Mouse (Mus musculus): ENCODE measurements around the gene Arxes1. TPM values are rescaled to one million over a fixed set of nuclear protein-coding genes. Genes with fewer than 3 reads are reported as not detected.

The Arxes1 gene
- polyA plus RNA-seq (2017; shearing (Covaris generic)) = not detected

DNA sequence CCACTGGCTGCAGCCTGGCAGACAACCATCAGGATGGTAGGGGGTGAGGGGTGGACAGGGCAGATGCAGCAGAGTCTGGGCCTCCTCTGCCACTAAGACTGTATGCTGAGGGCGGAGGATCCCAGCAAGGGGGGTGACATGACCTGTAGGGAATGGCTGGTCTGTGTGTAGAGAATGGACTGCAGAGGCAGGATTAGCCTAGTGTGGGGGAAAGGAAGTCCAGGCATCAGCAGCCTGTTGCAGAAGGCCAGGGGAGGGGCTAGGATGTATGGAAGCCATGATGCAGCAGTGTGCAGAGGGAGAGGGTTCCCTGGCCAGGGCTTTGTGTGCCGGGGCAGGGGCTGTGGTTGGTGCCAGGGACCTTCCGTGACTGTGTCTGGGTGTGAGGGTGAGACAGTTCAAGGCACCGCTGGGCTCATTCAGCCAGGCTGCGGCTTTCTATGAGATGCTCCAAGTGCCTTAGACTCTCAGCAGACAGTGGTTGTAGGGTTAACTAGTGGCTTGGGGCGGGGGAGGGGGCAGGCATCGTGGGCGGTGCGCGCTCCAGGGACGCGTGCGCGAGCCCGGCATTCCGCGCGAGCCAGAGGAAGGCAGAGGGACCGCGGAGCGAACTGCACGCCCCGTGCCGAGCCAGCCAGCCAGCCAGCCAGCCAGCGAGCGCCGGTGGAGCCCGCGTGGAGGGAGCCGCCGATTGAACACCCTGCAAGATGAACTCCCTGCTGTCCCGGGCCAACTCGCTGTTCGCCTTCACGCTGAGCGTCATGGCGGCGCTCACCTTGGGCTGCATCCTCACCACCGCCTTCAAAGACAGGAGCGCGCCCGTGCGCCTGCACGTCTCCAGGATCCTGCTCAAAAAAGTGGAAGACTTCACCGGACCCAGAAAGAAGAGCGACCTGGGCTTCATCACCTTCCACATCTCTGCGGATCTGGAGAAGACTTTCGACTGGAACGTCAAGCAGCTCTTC, at the start of gene Arxes1:
Arxes1 (plus strand) TSS at position 569 of the 965 bp plus-strand sequence.

DNA sequence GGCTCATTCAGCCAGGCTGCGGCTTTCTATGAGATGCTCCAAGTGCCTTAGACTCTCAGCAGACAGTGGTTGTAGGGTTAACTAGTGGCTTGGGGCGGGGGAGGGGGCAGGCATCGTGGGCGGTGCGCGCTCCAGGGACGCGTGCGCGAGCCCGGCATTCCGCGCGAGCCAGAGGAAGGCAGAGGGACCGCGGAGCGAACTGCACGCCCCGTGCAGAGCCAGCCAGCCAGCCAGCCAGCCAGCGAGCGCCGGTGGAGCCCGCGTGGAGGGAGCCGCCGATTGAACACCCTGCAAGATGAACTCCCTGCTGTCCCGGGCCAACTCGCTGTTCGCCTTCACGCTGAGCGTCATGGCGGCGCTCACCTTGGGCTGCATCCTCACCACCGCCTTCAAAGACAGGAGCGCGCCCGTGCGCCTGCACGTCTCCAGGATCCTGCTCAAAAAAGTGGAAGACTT, 39.5 kb upstream of the Arxes1 start, which contains the start of gene Arxes2:
Arxes2 (plus strand) TSS at position 161 of the 456 bp plus-strand sequence.

GRCm38 (mm10) chrX:136068020-136068419, 34.9 kb downstream of the Arxes1 start, which contains the start of gene Bex2:
TSS of gene Bex2 (minus strand) at chrX:136068236.

Other genes with a start within 250 kb of the Arxes1 start
- gene Bhlhb9, start 235.8 kb upstream of the Arxes1 start, polyA plus RNA-seq (2017; shearing (Covaris generic)) = 40.3 TPM
- 27.4 TPM for gene Gprasp2, start 194.3 kb upstream of the Arxes1 start, polyA plus RNA-seq (2017; shearing (Covaris generic))
- gene Arxes2, start 39.5 kb upstream of the Arxes1 start, polyA plus RNA-seq (2017; shearing (Covaris generic)) = 8.1 TPM
- 2.2 TPM for gene Bex2, start 34.9 kb downstream of the Arxes1 start, polyA plus RNA-seq (2017; shearing (Covaris generic))
- not detected for gene Nxf3, start 51.9 kb downstream of the Arxes1 start, polyA plus RNA-seq (2017; shearing (Covaris generic))
- gene Bex4, start 105.6 kb downstream of the Arxes1 start, polyA plus RNA-seq (2017; shearing (Covaris generic)) = not detected
- gene Tceal8, start 139.0 kb downstream of the Arxes1 start, polyA plus RNA-seq (2017; shearing (Covaris generic)) = 1.0 TPM
- not detected for gene Tceal5, start 170.5 kb downstream of the Arxes1 start, polyA plus RNA-seq (2017; shearing (Covaris generic))
- not detected for gene Tceal7, start 181.4 kb downstream of the Arxes1 start, polyA plus RNA-seq (2017; shearing (Covaris generic))
- not detected for gene Bex1, start 182.1 kb downstream of the Arxes1 start, polyA plus RNA-seq (2017; shearing (Covaris generic))
- gene Tceal9, start 211.7 kb downstream of the Arxes1 start, polyA plus RNA-seq (2017; shearing (Covaris generic)) = 56.0 TPM
- 104 TPM for gene Bex3, start 236.9 kb downstream of the Arxes1 start, polyA plus RNA-seq (2017; shearing (Covaris generic))

Measured in inflammation-experienced regulatory T-cells, adult 16 weeks (primary cell).